Mouse (Mus musculus) kidney, adult 9 months (tissue): ENCODE results near the gene Bdnf.

Source experiments
- DNase-seq: peaks from one replicate; pipeline ENCODE4 v3.0.0; 2022

The Bdnf gene

DNA sequence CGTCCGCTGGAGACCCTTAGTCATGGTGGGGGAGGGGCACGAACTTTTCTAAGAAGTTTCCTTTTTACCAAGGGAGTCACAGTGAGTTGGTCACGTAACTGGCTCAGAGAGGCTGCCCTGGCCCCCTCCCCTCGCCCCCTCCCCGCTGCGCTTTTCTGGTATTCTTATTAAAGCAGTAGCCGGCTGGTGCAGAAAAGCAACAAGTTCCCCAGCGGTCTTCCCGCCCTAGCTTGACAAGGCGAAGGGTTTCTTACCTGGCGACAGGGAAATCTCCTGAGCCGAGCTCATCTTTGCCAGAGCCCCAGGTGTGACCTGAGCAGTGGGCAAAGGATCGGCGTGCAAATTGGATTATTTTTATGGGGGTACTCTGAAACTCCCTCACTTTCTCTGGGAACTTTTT is at the start of gene Bdnf:
Gene Bdnf (plus strand): TSS at position 169 of the 400 bp plus-strand sequence.
- no peak for DNase-seq

DNA sequence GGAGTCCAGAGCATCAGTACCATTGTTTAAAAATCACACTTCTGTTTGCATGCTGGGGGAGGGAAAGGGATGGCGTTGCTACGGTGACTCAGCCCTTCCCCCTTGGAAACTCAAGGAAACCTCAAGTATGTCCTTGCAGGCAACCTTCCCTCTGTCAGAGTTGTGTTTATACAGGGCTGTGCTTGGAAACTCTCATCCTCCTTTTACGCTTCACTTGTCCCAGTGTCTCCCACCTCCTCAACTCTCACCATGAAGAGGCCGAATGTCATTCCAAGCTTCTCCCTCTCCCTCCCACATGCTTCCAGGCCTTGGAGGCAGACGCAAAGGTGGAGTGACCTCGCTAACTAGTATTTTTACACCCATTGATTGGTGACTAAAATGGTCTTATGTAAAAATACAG is 47.6 kb upstream of the Bdnf start:
- DNase-seq = no peak

DNA sequence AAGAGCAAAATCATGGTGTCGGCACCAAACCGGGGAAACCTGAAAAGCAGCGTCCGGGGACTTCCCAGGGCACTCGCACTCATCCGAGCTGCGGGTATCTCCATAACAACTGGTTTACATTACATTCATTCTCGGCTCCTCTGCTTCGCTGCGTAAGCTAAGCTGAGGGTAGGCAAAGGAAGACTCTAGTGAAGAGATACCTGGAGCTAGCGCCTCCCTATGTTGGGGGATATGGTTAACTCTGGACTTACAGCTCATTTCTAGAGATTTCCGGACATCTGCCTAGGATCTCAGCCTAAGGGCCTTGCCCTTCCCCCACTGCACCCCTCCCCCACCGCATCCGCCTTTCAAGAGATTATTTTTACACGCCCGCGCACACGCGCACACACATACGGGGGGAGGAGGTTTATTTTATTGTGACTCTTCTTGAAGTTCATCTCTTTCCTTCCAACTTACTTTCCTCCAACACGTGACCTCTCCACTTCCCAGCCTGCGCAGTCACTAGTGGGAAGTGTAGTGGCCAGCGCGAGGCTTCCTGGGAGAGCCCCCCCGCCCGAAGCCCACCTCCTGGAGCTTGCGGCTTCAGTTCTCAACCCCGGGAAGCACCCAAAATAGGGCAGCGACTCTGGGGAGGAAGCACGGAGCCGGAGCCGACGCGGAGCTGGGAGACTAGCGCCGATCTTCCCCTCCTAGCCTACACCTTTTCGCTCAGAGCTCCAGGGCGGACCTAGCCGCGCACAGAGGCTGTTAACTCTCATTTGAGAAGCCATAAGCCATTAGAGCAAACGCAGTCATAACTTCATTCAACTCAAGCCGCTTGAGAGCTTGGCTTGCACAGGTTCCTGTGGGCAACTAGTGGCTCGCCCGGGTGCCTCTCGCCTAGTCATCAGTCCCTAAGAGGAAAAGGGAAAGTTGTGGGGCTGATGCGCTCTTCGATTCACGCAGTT is 718 bp upstream of the Bdnf start:
- no peak for DNase-seq

DNA sequence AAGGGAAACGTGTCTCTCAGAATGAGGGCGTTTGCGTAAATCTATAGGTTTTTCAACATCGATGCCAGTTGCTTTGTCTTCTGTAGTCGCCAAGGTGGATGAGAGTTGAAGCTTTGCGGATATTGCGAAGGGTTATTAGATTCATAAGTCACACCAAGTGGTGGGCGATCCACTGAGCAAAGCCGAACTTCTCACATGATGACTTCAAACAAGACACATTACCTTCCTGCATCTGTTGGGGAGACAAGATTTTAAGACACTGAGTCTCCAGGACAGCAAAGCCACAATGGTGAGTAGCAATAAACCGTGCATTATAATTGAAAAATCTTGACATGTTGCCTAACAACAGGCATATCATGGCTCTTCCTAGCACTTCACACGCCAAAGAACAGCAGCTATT is 551 bp downstream of the Bdnf start:
- no peak for DNase-seq

DNA sequence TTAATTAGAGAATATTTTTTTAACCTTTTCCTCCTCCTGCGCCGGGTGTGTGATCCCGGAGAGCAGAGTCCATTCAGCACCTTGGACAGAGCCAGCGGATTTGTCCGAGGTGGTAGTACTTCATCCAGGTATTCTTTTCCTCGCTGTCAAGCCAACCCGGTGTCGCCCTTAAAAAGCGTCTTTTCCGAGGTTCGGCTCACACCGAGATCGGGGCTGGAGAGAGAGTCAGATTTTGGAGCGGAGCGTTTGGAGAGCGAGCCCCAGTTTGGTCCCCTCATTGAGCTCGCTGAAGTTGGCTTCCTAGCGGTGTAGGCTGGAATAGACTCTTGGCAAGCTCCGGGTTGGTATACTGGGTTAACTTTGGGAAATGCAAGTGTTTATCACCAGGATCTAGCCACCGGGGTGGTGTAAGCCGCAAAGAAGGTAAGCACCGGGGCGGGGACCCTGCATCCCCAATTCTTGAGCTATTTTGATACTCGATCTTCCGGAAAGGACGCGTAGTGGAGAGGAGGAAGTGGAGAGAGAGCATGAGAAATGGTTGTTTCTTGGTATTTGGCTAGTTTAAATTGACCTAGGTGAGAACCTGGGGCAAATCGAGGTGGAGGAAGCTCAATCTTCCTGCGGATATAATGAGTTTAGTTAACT is 1.6 kb downstream of the Bdnf start:
- peak; percentile 78 for DNase-seq

DNA sequence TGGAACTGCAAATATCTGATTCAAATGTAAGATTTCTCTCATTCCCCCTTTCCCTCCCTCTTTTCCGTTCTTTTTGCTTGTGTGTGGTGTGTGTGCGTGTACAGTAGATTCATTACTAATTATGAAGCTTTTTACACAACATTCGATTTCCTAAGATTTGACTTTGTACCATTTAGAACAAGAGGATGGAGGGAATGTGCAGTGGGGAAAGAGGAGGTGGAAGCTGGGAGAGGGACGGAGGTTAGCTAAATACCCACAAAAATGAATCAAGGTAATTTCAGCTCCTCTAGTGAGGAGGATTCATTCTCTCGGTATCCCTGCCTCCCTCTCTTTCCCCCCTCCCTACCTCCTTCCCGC is 2.1 kb downstream of the Bdnf start:
- DNase-seq = no peak

DNA sequence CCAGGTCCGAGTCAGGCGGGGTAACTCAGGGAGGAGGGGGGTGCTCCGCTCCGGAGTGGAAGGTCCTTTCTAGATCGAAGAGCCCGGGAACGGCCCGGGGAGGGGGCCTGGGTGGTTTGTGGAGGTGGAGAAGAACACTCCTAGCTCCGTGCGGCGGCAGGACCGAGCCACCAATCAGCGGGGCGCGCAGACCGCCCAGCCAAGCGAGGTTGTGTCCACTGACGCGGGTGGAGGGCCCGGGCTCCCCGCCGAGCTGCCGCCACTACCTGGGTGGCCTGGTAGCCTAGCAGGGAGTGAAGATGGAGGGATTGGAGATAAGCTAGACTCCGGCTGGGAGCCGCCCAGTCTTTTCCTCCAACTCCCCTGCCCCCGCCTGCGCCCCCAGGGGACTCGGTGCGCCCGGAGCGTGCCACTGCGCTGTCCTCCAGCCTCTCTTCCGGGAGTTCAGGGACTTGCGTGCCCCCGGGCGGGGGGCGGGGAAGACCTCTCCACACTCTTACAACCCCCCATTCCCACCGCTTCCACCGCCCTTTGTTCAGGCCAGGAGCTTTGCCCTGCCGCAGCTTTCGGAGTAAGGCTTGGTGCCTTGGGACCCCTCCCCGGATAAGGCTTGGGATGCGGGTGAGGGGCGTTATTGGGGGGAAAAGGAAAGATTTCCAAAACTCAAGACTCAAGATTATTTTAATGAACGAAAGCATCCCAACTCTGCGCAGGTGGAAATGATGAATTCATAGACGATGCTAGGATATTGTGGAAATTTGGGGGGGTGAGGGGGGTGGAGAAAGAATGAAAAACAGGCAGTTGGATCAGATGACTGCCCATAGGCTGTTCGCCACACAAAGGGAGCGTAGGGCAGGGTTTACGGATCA is 3.0 kb downstream of the Bdnf start:
- DNase-seq = no peak

DNA sequence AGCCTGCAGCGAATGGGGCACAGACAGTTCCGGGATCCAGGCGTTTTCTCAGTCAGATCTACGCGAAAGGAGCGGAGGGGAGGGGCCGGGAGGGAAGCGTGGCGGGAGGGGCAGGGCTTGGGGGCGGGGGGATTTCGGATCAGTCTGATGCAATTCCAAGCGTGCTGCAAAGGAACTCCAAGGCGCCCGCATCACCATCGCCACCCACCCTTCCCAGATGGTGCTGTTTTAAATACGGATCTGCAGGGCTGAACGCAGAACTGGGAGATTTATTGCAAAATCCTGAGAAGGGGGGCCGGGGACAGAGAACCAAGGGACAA is 3.5 kb downstream of the Bdnf start:
- no peak for DNase-seq

DNA sequence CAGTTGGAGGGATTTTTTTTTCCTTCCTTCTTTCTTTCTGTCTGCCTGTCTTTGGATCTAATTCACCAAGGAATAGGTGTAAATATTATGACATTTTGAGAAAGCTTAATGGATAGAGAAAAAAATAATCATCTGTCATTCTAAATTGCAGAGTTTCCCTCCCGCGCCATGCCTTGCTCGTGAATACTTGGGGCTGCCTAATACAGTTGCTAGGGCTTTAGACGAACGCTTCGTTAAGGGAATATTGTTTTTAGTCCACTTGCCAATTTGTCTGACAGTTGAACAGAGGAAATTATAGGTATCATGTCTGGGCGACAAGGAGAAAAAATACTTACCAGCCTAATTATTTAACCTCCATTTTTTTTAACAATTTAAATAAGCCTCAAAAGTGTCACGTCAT is 4.0 kb downstream of the Bdnf start:
- DNase-seq = no peak

DNA sequence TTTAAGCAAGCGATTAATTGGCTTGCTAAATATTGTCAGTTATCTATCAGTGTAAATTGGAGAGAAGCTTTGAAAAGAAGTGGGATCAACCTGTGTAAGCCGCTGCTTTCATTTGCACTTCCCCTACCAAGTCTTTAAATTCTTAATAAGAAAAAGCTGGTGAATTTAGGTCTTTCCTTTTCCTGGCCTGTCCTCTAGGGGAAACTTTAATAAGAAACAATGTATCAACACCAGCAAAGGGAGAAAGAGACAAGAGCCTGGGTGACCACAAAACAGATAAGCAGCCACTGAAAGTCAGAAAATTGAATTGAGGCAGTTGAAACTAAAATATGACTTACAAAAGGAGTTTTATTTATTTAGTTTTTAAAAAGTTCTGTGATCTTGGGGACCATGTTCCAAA is 4.9 kb downstream of the Bdnf start:
- no peak for DNase-seq

DNA sequence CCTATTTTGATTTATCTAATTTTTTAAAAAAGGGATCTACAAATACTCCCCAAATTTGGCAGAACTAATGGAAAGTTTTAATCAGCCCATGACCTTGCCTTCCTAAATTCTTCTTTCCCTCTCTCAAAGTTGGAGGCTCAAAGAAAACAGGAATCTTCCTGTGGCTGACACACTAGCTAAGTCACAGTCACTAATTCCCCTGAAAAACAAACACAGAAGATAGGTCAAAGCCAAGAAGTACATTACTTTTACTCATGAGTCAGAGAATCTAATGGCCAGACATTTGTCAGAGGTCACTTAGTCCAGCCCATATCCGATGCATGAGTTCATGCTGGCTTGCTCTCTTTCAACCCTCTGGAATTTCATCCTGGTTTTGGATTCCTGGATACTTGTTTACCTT is 6.6 kb downstream of the Bdnf start:
- no peak for DNase-seq

DNA sequence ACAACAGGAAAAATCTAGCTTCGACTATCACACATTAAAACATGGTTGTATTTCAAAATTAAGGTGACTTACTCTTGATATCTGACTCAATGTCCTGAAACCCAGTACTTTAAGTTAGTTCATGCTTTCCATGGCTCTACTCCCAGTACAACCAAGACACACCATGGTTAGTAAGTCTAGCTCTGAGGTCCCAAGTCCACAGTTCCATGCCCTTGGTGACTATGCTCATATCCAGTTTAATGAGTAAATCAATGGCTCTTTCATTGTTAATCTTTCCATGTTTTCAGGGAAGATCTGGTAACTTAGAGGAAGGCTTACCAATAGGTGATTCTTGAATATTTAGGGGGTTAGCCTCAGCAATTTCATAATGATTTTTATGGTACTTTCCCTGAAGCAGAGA is 14.2 kb downstream of the Bdnf start:
- peak; percentile 71 for DNase-seq

DNA sequence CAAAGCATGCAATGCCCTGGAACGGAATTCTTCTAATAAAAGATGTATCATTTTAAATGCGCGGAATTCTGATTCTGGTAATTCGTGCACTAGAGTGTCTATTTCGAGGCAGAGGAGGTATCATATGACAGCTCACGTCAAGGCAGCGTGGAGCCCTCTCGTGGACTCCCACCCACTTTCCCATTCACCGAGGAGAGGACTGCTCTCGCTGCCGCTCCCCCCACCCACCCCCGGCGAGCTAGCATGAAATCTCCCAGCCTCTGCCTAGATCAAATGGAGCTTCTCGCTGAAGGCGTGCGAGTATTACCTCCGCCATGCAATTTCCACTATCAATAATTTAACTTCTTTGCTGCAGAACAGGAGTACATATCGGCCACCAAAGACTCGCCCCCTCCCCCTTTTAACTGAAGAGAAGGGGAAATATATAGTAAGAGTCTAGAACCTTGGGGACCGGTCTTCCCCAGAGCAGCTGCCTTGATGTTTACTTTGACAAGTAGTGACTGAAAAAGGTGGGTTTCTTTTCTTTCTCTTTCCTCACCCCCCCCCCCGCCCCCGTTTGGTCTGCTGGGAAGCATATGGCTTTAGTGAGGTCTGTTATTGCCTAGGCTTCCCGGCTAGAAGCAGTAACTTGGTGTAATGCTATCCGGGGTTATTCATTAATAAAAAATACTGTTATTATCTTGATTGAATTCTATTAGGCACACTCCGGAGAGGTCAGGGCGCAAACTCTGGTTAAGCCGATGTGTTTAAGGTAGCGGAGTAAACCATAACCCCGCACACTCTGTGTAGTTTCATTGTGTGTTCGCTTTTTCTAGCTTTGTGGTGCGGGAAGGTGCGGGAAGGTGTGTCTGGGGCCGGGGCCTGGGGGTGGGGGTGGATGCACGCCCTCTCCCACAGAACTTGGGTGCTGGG is 18.0 kb downstream of the Bdnf start:
- peak; percentile 20 for DNase-seq

DNA sequence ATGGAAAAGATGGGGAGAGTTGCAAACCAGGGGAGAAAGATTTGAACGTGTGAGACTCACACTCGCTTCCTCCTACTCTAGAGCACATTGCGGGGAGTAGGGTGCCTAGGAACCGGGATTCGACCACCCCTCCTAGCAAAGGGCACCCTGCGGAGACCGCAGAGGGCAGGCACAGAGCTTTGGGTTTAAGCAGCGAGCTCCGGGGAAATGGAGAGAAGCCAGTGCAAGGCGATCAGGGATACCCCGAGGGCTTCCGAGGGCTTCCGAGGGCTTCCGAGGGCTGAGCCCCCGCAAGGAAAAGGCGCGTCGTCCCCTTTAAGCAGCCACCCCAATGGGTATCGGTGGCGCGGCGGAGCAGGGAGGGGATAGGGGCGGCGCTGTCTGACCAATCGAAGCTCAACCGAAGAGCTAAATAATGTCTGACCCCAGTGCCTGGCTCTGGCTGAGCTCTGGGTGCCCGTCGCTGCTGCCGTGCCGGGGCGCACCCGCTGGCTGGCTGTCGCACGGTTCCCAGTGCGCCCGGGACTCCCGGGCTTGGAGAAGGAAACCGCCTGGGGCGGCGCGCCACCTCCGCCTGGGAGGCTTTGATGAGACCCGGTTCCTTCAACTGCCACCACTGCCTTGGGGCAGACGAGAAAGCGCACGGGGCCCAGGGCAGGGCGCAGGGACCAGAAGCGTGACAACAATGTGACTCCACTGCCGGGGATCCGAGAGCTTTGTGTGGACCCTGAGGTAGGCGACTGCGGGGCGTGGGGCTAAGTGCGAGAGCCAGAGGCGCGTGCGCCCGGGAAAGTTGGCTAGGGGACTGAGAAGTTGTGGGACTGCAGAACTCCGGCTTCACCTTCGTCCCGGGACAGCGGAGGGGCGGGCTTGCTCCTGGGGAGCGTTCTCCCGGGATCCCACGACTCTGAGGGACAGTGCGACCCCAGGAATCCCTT is 18.9 kb downstream of the Bdnf start:
- peak; percentile 70 for DNase-seq

DNA sequence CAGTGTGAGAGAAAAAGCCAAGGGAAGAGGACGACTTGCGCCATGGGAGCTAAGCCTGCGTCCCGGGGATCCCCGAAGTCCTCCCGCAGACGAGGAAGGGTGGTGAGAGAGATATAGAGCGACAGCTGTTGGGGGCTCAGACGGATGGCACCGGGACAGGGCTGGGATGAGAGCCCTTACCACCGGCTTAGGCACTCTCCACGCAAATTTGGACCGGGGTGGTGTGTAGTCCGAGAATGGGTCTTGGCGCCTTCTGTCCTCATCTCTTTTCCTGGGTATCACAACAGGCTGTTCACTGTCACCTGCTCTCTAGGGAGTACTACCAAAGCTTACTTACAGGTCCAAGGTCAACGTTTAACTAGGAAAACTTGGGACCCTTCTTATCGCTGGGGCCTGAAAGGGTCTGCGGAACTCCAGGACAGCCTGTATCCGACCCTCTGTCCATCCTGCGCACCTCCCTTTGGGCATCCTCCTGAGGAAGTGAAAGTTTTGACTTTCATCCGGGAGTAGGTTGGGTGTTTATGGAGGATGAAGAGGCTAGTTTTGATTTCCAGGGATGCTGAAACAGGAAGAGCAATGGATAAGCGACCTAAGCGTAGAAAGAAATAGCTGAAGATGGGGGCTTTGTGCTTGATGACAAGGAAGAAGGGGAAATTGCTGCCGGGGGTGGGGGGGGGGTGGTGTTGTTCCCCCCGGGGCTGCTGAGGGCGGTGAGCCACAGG is 19.8 kb downstream of the Bdnf start:
- no peak for DNase-seq

DNA sequence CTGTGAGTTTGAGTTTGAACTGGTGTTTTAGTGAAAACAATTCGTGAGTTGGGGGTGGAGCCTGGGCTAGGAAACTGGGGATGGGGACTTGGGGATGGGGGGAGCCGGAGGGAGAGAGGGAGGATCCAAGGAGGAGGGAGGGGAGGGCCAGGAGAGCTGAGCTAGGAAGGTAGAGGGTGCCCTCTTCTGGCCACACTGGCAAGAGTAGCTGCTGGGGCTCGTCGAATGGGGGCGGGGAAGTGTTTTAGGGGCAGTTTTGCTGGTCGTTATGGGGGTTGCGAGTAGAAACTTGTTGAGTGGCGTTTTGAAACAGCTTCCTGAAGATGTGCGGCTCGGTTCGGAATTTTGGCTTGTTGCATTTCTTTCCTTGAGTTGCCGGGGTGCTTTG is 20.3 kb downstream of the Bdnf start:
- peak; percentile 72 for DNase-seq

DNA sequence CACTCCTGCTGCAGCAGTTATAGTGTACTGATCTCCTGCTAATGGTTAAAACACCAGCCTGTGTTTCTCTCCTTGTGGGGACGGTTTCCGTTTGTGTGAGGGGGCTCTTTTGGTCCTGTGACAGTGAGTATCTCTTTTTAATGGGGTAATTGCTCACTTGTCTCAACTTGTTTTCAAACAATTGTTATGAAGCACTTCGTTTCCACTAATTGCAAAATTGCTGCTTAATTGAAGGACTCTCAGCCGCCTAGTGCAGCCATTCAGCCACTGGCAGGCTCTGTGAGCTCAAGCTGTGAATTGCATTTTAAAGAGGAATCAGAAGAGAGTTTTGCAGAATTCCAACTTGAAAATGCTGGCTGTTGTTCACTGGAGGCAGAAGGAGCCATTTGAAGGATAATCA is 22.7 kb downstream of the Bdnf start:
- DNase-seq = no peak

DNA sequence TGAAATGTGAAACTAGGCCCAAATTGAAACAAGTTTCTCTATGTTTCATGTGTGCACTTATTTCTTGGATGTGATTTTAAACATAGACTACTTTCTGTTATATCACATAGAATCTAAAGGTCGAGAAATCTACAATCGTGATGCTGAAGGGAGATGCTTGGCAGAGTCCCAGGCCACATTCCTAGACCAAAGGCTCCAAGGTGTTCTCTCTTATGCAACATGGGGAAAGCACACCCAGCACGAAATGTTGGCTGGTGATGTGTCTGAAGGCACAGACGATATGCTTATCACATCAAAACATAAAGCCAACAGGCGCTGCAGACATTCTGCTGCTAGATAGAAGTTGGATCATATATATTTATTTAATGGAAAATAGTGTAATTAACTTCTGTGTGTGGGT is 25.8 kb downstream of the Bdnf start:
- DNase-seq = no peak

DNA sequence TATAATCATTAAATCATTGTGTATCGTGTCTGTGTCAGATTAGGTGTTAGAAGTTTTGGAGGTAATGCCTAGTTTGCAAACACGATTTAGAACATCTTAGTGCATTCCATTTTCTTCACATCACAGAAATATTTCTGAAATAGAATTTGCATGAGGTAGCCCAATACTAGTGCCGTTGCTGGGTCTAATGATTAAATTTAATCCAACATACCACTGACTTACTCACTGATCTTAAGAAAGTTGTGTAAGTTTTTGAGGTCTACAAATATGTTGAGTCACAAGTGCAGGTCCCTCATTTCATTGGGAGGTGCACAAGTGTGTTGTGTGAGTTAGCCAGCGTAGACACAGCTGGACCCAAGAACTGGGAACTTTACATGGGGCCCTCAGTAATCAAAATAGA is 29.1 kb downstream of the Bdnf start:
- no peak for DNase-seq

DNA sequence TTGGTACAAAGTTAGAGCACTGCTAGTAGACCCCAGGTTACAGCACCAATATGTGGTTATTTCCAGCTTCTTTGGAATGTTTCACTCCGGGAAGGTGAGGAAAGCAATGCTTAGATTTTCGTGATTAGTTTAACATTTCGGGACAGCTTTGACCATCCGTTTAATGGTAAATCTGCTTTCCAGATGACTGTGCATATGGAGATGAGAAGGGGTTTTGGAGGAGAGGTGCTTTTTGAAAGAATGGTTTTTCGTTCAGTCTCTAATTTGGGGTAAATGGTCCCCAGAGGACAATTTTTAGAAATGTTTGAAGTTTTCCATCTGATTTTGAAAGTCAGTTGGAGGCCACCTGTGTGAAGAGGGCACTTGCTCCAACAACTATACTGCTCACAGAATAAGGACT is 29.6 kb downstream of the Bdnf start:
- no peak for DNase-seq

DNA sequence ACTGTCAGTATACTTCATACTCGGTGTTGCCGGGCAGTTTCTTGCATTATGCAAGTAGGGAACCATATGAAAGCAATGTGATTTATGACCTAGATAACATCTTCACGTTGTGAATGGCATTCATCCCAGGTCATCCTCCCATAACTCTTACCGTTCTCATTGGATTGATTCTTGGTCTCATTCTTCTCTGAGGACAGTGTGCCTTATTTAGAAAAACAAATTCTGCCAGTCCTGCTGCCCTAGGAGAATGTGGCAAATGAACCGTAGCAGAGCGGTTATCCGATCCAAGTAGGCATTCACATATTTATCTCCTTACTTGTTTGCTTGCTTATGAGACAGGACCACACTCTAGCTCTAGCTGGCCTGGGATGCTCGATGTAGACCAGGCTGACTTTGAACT is 32.0 kb downstream of the Bdnf start:
- DNase-seq = no peak
